Mouse (Mus musculus) megakaryocyte, embryonic 14.5 days (primary cell): Measurements from ENCODE around the gene Sipa1l3. TPM values are rescaled to one million over a fixed set of nuclear protein-coding genes. Genes with fewer than 3 reads are reported as not detected.
A peak's percentile ranks its signal among the peaks of the same experiment; 100 is the strongest.

ENCODE experiments used
- H3K27me3 ChIP-seq: replicated peaks from 2 replicates; pipeline ENCODE3; 2012; ENCODE audit warnings: inconsistent platforms
- H3K36me3 ChIP-seq: replicated peaks from 2 replicates; pipeline ENCODE3; 2012; ENCODE audit warnings: low read length, inconsistent platforms, mixed read lengths
- H3K4me1 ChIP-seq: 2 replicates; pipeline ENCODE4 v1.6.1; 2012; ENCODE audit warnings: inconsistent platforms
- H3K4me3 ChIP-seq: replicated peaks from 2 replicates; pipeline ENCODE3; 2012; ENCODE audit warnings: moderate library complexity, mild to moderate bottlenecking, inconsistent platforms
- H3K9me3 ChIP-seq: 2 replicates; pipeline ENCODE4 v1.6.1; 2012; ENCODE audit warnings: inconsistent platforms
- FLI1 ChIP-seq: IDR thresholded peaks from 2 replicates; pipeline ENCODE4 v1.6.1; 2012; ENCODE audit warnings: low read length, inconsistent platforms, mixed read lengths
- GATA1 ChIP-seq: IDR thresholded peaks from 3 replicates; pipeline ENCODE4 v1.6.1; 2012; ENCODE audit warnings: mixed read lengths, low read length, inconsistent platforms, borderline replicate concordance
- polyA plus RNA-seq: library from polyadenylated mRNA; stranded (reverse); fragments of >175 nt; gene quantifications from 2 replicates; pipeline ENCODE4 v1.2.3, GENCODE M21; 2012; ENCODE audit warnings: low replicate concordance; ENCODE audit not compliant: insufficient read depth

Gene Sipa1l3
- polyA plus RNA-seq, 1 experiment, result 27.5 TPM

GRCm38 (mm10) chr7:29511598-29512275 lies 6.7 kb downstream of the Sipa1l3 start:
- H3K27me3 ChIP-seq, result no peaks in the 10 kb centered on the region
- TF ChIP-seq FLI1 (no peak), GATA1 (no peak)
- peak overlapping the region; percentile 60 for H3K4me3 ChIP-seq
- no peaks in the 10 kb centered on the region for H3K9me3 ChIP-seq
- peaks cover 61% of the 10 kb centered on the region for H3K4me1 ChIP-seq
- no peaks in the 10 kb centered on the region for H3K36me3 ChIP-seq

- Histone ChIP-seq H3K9me3 (no peaks in the 10 kb centered on the region), H3K4me1 (peaks cover 75% of the 10 kb centered on the region), H3K36me3 (no peaks in the 10 kb centered on the region), H3K4me3 (no peak overlapping the region), H3K27me3 (peaks cover 2% of the 10 kb centered on the region)
- TF ChIP-seq GATA1, result no peak
- TF ChIP-seq FLI1, result no peak
Observed at GRCm38 (mm10) chr7:29508522-29508921, 9.9 kb downstream of the Sipa1l3 start.

- H3K4me1 ChIP-seq, result peaks cover 56% of the 10 kb centered on the region
- no peak overlapping the region for H3K4me3 ChIP-seq
- H3K36me3 ChIP-seq, result no peaks in the 10 kb centered on the region
- TF ChIP-seq GATA1, result no peak
- no peak for TF ChIP-seq FLI1
- no peaks in the 10 kb centered on the region for H3K9me3 ChIP-seq
- H3K27me3 ChIP-seq, result peaks cover 4% of the 10 kb centered on the region
Observed at GRCm38 (mm10) chr7:29505337-29506318, 12.8 kb downstream of the Sipa1l3 start.

- peaks cover 52% of the 10 kb centered on the region for H3K4me1 ChIP-seq
- H3K9me3 ChIP-seq, result no peaks in the 10 kb centered on the region
- H3K4me3 ChIP-seq, result peak overlapping the region; percentile 74
- peaks cover 4% of the 10 kb centered on the region for H3K27me3 ChIP-seq
- TF ChIP-seq GATA1 (no peak), FLI1 (no peak)
- H3K36me3 ChIP-seq, result no peaks in the 10 kb centered on the region
Observed at GRCm38 (mm10) chr7:29504683-29505290, 13.7 kb downstream of the Sipa1l3 start.

DNA sequence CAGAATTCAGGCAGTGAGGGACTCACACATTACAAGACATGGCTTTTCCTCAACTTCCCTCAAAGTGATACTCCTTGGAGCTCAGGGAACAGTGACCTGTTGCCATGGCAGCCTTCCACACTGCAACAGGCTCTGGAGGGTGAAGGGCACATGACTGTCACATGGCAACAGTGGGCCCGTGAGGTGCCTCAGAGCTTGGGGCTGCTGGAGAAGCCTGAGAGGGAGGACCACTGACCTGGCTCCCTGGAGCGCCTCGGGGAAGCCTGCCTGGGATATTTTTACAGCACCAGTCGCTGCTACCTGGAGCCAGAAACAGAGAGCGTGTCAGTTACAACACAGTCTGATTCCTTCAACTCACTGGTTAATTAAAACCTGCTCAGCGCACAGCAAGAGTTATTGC lies 14.8 kb downstream of the Sipa1l3 start:
- Histone ChIP-seq H3K36me3 (no peaks in the 10 kb centered on the region), H3K4me3 (no peak overlapping the region), H3K9me3 (no peaks in the 10 kb centered on the region), H3K27me3 (peaks cover 4% of the 10 kb centered on the region), H3K4me1 (peaks cover 46% of the 10 kb centered on the region)
- TF ChIP-seq FLI1 (no peak), GATA1 (no peak)

DNA sequence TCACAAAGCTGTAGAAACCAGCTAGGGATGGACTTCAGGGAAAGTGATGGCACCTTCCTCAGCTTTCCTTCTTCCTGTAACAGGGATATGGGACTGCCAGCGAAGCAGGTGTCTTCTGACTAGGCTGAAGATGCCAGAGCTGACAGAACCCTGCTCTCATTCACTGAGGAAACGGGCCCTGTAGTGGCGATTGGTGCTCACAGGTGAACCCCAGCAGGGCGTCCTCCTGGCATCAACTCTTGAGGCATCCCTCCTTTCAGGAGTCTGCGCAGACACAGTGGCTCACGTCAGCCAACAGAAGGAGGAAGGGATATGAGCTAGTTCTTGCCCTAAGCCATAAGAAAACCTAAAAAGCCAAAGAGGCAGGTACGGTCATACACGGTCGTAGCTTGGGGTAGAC lies 17.2 kb downstream of the Sipa1l3 start:
- peaks cover 4% of the 10 kb centered on the region for H3K27me3 ChIP-seq
- H3K4me3 ChIP-seq, result no peak overlapping the region
- TF ChIP-seq FLI1 (no peak), GATA1 (no peak)
- H3K9me3 ChIP-seq, result no peaks in the 10 kb centered on the region
- H3K36me3 ChIP-seq, result no peaks in the 10 kb centered on the region
- peaks cover 38% of the 10 kb centered on the region for H3K4me1 ChIP-seq

GRCm38 (mm10) chr7:29499071-29499470 lies 19.4 kb downstream of the Sipa1l3 start:
- Histone ChIP-seq H3K4me1 (peaks cover 22% of the 10 kb centered on the region), H3K4me3 (no peak overlapping the region), H3K36me3 (peaks cover 4% of the 10 kb centered on the region), H3K27me3 (peaks cover 4% of the 10 kb centered on the region), H3K9me3 (no peaks in the 10 kb centered on the region)
- TF ChIP-seq FLI1, result no peak
- TF ChIP-seq GATA1, result no peak

DNA sequence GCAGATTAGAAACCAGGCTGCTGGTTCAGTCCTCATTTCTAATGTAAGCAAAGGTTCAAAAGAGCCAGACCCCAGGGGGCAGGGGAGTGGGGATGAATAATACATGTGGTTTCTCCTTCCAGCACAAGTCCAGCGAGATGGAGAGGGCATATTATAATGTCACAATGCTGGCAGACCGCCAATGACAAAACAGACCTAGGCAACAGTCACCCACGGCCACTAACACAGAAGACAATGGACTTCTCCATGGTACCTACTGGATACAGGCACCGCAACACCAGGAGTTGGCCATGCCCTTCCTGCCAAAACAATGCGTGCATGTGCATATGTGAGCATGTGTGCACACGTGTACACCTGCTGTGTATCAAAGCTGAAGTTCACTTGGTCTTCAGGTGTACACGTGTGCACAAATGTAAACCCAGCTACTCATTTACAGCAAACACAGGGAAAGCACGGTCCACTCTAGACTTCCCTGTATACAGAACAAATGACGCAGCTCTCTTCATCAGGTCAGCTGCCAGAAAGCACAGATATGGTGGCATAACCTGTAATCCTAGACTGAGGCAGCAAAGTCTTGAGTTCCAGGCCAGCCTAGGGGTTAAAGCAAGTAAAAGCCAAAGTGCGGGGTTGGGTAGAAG lies 21.4 kb downstream of the Sipa1l3 start:
- H3K9me3 ChIP-seq, result no peaks in the 10 kb centered on the region
- H3K27me3 ChIP-seq, result no peaks in the 10 kb centered on the region
- no peak overlapping the region for H3K4me3 ChIP-seq
- H3K36me3 ChIP-seq, result peaks cover 4% of the 10 kb centered on the region
- TF ChIP-seq GATA1 (no peak), FLI1 (no peak)
- H3K4me1 ChIP-seq, result peaks cover 26% of the 10 kb centered on the region

GRCm38 (mm10) chr7:29496332-29496731 lies 22.1 kb downstream of the Sipa1l3 start:
- H3K36me3 ChIP-seq, result peaks cover 4% of the 10 kb centered on the region
- no peaks in the 10 kb centered on the region for H3K9me3 ChIP-seq
- H3K4me1 ChIP-seq, result peaks cover 33% of the 10 kb centered on the region
- no peaks in the 10 kb centered on the region for H3K27me3 ChIP-seq
- TF ChIP-seq GATA1 (no peak), FLI1 (no peak)
- H3K4me3 ChIP-seq, result no peak overlapping the region
